Comparison of ENCODE assay signal across 8 mouse cellular contexts in genomic region chr8:70659604-70660272, GRCm38 (mm10). TPM values are rescaled to one million over a fixed set of nuclear protein-coding genes. Genes with fewer than 3 reads are reported as not detected.
DNase-seq lines count a peak whose midpoint lies in the region; ATAC-seq lines count a peak whose summit lies in the region.

No protein-coding gene starts in this region.

- H3K4me2 ChIP-seq in intestine, embryonic 15.5 days (replicated peaks) = peak overlapping the region; percentile 94

- H3K36me3 ChIP-seq in intestine, embryonic 15.5 days = peaks cover 3% of the 10 kb centered on the region; the same call in 1 of the 2 replicates

- intact Hi-C loops in gastrocnemius, postnatal 36 days (cut with DNase I) = no loop called here
- intact Hi-C loops in left cerebral cortex, postnatal 25 days (cut with DNase I) = loop anchor here (10.0 kb wide), 1 partner anchor 45 kb away; the partner anchor contains the start of gene Lrrc25

- H3K4me3 ChIP-seq in intestine, embryonic 15.5 days (replicated peaks) = peak overlapping the region; percentile 68

- H3K4me1 ChIP-seq in intestine, embryonic 15.5 days (replicated peaks) = peaks cover 21% of the 10 kb centered on the region

- peak; percentile 96 for ATAC-seq in intestine, embryonic 15.5 days

- peak overlapping the region; percentile 73 for H3K9ac ChIP-seq in intestine, embryonic 15.5 days

- peak overlapping the region; percentile 86 for H3K27ac ChIP-seq in intestine, embryonic 15.5 days

- no peaks in the 10 kb centered on the region for H3K27me3 ChIP-seq in intestine, embryonic 15.5 days (replicated peaks)

- DNase-seq in adrenal gland, adult 2 months = peak; percentile 96
- DNase-seq in embryo, embryonic 11 days = peak; percentile 96
- peak; percentile 85 to 87 for DNase-seq in gastrocnemius, postnatal 36 days
- peak; percentile 67 to 74 for DNase-seq in left cerebral cortex, postnatal 25 days (ENCODE audit: low spot score in 2 of 2)
- DNase-seq in mesoderm, embryonic 11.5 days (ENCODE audit: low read depth, low spot score) = peak; percentile 95
- DNase-seq in right cerebral cortex, postnatal 36 days (ENCODE audit: low spot score in 2 of 2) = peak; percentile 58 to 67
- DNase-seq in urinary bladder, postnatal 4 days (ENCODE audit: low spot score in 2 of 2) = peak; percentile 94 to 97

- WGBS in intestine, embryonic 15.5 days = under 1% methylated on average over 44 of the region's 44 CpGs

- H3K9me3 ChIP-seq in intestine, embryonic 15.5 days = no peaks in the 10 kb centered on the region

RNA-seq across cellular contexts. Expression of gene Pgpep1, which starts 0.5 kb away (rescaled TPM):
- total RNA-seq in adrenal gland, adult 2 months (2021) = 100 to 1,000 TPM; 115 to 127 TPM
- 115 and 117 TPM in 2 replicates for polyA plus RNA-seq in adrenal gland, adult 2 months (2012; rRNA removed)
- total RNA-seq in gastrocnemius, postnatal 36 days (2021) = 10 to 100 TPM; 11.1 to 15.9 TPM
- polyA plus RNA-seq in intestine, embryonic 15.5 days (2015; fragmentation: Nextera tagmentation; extraction: Ambion mirVana) = 58.0 and 74.2 TPM in 2 replicates
- total RNA-seq in left cerebral cortex, postnatal 25 days (2021) = 10 to 100 TPM; 12.7 to 18.1 TPM

RNA-seq across cellular contexts. Expression of gene Lsm4, which starts 13.3 kb away (rescaled TPM):
- total RNA-seq in adrenal gland, adult 2 months (2021) = 10 to 100 TPM; 65.2 to 88.5 TPM
- polyA plus RNA-seq in adrenal gland, adult 2 months (2012; rRNA removed) = 81.3 and 112 TPM in 2 replicates
- 10 to 100 TPM; 54.9 to 63.3 TPM for total RNA-seq in gastrocnemius, postnatal 36 days (2021)
- 286 and 323 TPM in 2 replicates for polyA plus RNA-seq in intestine, embryonic 15.5 days (2015; fragmentation: Nextera tagmentation; extraction: Ambion mirVana)
- 10 to 100 TPM; 62.9 to 63.5 TPM for total RNA-seq in left cerebral cortex, postnatal 25 days (2021)

RNA-seq across cellular contexts. Expression of gene Gdf15, which starts 27.5 kb away (rescaled TPM):
- 10 to 100 TPM in 1 of 2 experiments, 1 to 10 TPM in 1; 1.3 to 44.6 TPM for total RNA-seq in adrenal gland, adult 2 months (2021)
- 18.5 and 22.2 TPM in 2 replicates for polyA plus RNA-seq in adrenal gland, adult 2 months (2012; rRNA removed)
- total RNA-seq in gastrocnemius, postnatal 36 days (2021) = under 1 TPM in 1 of 2 experiments, not detected in 1; 0.18 TPM
- polyA plus RNA-seq in intestine, embryonic 15.5 days (2015; fragmentation: Nextera tagmentation; extraction: Ambion mirVana) = 2.3 and 2.9 TPM in 2 replicates
- not detected for total RNA-seq in left cerebral cortex, postnatal 25 days (2021)

RNA-seq across cellular contexts. Expression of gene Jund, which starts 39.0 kb away (rescaled TPM):
- 100 to 1,000 TPM; 214 to 246 TPM for total RNA-seq in adrenal gland, adult 2 months (2021)
- polyA plus RNA-seq in adrenal gland, adult 2 months (2012; rRNA removed) = 1,009 and 1,256 TPM in 2 replicates
- 10 to 100 TPM; 60.6 to 77.9 TPM for total RNA-seq in gastrocnemius, postnatal 36 days (2021)
- 83.7 and 88.8 TPM in 2 replicates for polyA plus RNA-seq in intestine, embryonic 15.5 days (2015; fragmentation: Nextera tagmentation; extraction: Ambion mirVana)
- 100 to 1,000 TPM; 209 to 225 TPM for total RNA-seq in left cerebral cortex, postnatal 25 days (2021)

RNA-seq across cellular contexts. Expression of gene Iqcn, which starts 43.5 kb away (rescaled TPM):
- under 1 TPM in 1 of 2 experiments, not detected in 1; 0.12 TPM for total RNA-seq in adrenal gland, adult 2 months (2021)
- 0.25 and 0.28 TPM in 2 replicates for polyA plus RNA-seq in adrenal gland, adult 2 months (2012; rRNA removed)
- under 1 TPM in 1 of 2 experiments, not detected in 1; 0.05 TPM for total RNA-seq in gastrocnemius, postnatal 36 days (2021)
- polyA plus RNA-seq in intestine, embryonic 15.5 days (2015; fragmentation: Nextera tagmentation; extraction: Ambion mirVana) = not detected in 2 replicates
- total RNA-seq in left cerebral cortex, postnatal 25 days (2021) = under 1 TPM; 0.18 to 0.30 TPM

Comparison
In these comparisons a context has a peak if more than half of its experiments do, and no peak if none do; other contexts are left out.
1. Peak in every context shown above with its lines: DNase-seq, ATAC-seq, H3K4me3 ChIP-seq and H3K27ac ChIP-seq.
2. RNA of gene Pgpep1, which starts 0.5 kb away (total RNA-seq): 115 to 127 TPM in adrenal gland, adult 2 months; 12.7 to 18.1 TPM in left cerebral cortex, postnatal 25 days and 11.1 to 15.9 TPM in gastrocnemius, postnatal 36 days; every median in the first group is over 4 times any median in the second.